Mouse (Mus musculus): ENCODE data around the gene Lrrc41. TPM values are rescaled to one million over a fixed set of nuclear protein-coding genes. Genes with fewer than 3 reads are reported as not detected.

Gene Lrrc41
- total RNA-seq, 2 experiments from 2014 or later: 18.1 to 18.2 TPM

DNA sequence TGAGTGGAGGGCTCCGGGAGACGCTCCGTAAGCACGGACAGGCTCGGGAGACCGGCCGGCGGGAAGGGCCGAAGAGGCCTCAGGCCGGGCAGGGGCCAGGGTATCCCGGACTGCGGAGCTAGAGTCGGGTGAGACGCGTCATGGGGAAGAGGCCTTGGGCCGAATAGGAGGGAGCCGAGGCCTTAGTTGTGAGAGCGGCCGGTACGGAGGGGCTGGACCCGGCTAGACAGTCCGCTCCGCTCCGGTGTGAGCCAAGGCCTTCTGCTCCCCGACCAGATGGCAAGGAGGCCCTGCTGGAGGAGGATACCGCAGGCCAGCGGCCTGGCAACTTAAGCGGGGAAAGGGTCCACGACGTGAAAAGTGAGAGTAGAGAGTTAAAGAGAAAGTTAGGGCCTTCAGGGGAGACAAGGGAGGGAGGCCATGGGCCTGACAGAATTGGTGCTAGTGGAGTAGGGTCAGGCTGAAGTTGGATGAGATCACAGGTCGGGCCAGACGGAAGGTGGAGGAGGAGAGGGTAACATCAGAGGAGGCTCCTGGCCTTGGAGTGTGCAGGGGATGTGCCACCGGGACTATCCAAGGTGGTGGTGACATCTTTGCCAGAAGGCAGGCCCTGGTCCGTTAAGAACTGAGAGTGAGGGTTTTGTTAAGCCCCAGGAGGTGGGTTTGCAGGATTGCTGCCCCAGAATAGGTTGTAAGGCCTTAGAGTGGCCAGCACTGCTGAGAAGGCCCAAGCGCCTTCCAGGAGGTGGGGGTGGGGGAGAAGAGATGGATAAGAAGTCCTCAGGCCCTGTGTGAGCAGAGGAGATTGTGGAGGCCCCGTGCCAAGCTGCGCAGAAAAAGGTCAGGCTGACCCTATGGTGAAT is 1.5 kb downstream of the Lrrc41 start:
- no peak for DNase-seq (ENCODE audit: low spot score)

DNA sequence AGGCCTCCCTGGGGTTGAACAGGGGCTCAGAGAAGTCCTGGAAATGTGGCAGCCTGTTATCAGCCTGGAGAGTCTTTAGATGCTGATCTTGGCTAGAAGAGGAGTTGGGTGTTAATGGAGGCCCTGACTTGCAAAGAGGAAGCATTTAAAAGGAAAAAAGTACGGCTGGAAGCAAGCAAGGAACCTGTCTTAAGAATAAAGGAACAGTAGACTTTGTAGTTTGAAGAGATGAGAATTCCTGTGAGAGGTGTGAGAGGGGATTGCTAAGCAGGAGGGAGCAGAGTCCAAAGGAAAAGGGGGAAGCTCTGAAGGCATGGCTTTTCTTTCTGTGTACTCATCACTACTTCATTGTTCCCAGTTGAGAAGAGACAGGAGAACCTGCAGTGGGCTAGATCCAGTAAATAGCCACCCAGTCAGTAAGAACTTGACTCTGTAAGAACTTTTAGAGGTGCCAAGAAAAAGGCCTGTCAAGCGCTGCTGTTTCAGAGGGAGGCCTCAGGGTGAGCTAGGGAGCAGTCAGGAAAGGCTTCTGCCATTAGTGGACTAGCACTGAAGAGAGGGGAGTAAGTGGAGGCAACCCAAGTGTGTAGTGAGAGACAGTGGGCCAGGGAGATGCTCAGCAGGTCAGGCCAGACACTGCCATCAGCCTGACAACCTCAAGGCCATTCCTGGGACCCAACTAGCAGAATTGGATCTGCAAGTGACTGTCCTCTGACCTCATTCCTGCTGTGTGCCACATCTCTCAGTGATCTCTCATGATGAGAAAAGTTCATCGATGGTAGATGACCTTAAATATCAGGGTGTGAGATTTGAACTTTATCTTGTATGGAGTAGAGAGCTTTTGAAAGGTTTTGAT is 2.4 kb downstream of the Lrrc41 start:
- no peak for DNase-seq (ENCODE audit: low spot score)

DNA sequence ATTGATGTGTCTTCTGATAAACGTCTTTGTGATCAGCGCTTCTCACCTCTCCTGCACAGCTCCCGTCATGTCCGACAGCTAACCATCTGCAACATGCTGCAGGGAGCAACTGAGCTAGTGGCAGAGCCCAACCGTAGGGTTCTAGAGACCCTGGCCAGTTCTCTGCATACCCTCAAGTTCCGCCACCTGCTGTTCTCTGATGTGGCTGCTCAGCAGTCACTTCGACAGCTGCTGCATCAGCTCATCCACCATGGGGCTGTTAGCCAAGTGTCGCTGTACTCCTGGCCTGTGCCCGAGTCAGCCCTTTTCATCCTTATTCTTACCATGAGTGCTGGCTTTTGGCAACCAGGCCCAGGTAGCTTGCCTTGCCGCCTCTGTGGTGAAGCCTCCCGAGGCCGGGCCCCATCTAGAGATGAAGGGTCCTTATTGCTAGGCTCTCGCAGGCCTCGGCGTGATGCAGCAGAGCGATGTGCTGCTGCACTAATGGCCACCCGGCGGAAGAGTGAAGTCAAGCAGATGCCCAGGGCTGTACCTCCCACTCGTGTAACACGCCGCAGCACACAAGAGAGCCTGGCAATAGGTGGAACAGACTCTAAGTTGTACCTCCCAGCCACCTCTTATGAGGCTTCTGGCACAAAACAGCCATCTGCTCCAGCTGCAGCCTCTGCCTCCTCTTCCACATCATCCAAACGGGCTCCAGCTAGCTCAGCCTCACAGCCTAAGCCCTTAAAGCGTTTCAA is 13.6 kb downstream of the Lrrc41 start:
- no peak for DNase-seq (ENCODE audit: low spot score)

DNA sequence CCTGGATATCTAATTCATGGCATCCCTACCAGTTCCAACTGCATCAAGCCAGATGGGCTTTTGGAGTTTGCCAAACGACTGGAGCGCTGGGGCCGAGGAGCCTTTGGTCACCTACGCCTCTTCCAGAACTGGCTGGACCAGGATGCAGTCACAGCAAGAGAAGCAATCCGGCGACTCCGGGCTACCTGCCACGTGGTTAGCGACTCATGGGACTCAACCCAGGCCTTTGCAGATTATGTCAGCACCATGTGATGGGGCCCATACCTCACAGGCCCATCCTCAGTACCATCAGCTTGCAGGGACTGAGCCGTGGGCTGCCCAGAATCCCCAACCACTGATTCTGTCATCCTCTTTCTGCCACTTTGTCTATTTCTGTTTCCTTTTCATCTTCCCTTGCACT is 21.2 kb downstream of the Lrrc41 start:
- DNase-seq (ENCODE audit: low spot score): no peak

DNA sequence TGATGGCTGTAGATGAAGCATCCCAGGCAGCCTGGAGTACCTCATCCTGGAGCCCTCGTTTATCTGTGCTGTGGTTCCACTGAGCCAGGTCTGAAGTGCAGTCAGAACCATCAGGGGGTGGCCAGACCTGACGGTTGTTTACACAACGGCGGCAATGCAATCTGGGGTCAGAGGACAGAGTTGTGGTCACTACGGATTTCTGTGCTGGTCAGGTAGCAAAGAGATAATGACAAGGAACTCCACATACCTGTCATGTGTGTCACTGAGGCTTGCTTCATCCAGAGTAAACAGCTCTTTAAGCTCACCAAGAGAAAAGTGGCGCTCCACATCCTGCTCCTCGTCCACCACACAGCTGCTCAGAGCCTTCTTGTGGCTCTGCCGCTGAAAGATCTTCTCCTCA is 22.1 kb downstream of the Lrrc41 start:
- DNase-seq (ENCODE audit: low spot score): no peak

DNA sequence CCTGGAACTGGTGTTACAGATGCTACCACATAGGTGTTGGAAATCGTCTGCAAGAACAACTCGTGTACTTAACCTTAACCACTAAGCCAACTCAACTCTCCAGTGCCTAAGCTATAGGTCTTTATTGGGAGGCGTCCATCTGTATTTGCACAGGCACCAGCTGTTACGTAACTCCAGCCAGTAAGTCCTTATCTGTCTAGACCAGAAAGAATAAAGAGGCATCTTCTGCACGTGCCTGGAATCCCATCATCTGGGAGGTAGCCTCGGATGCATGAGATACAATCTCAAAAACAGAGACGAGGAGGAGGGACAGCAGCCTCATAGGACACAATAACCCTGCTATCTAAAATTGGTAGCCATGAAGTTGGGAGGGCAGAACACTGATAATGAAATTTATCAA is 25.9 kb downstream of the Lrrc41 start:
- DNase-seq (ENCODE audit: low spot score): no peak

DNA sequence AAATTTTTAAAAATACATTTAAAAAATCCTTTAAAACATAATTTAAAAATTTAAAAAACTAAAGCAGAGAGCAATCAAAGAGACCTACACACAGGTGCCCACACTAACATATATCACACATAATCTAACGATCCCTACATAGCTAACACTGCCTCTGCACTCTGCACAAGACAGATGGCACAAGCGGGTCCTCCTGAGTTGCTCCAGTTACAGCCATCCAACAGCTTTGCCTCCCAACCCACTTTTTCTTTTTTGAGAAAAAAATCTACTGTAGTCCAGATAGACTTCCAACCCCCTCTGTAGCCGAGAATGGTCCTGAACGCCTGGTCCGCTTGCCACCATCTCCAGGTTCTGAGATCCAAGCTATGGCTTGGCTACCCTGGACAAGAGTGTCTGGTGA is 30.2 kb downstream of the Lrrc41 start:
- no peak for DNase-seq (ENCODE audit: low spot score)

DNA sequence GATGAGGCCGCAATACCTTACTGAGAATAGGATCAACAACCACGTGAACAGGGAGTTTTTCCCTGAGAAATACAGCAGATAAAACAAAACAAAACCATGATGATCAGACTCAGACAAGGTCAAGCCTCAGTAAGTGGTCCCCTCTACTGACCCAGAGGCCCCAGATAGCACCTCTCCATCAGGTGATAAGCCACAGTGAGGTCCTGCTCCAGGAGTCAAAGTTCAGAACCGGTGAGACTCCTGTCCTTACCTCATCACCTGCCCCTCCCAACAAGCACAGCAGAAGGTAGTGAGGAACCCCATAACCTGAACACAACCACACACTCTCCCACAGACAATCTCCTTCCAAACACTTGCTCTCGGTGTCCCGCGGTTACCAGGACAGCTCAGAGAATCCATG is 35.6 kb downstream of the Lrrc41 start:
- DNase-seq (ENCODE audit: low spot score): no peak

DNA sequence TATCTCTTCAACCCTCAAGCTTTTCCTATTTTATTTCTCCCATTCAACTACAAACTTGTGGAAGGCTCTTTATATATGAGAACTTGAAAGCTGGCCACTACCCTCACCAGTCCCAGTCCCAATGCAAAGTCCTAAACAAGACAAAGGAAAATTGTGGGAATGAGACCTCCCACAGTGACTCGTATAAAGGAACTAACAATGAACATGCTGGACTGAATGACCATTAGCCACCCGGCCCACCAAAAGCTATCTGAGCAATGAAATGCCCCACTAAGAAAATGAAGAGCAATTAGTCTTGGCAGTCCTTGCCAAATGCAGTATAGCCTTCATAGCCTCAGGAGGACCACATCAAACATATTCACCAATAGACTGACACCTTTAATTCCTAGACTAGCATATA is 36.4 kb downstream of the Lrrc41 start:
- no peak for DNase-seq (ENCODE audit: low spot score)

DNA sequence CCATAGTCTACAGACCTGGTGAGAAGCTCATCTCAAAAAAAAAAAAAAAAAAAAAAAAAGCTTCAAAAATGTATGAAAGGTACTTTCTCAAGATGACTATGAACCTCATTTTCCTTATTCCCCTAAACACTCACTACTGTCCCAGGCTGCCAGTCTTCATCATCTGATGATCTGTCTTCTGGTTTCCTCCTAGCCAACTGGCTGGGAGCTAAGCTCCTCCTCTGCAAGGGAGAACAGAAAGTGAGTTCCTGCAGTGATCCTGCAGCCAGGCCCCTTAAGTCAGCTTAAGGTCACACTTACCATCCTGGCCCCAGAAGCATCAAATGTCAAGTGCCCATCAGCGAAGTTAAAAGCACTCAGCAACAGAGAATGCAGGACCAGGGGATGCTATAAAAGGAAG is 47.7 kb downstream of the Lrrc41 start:
- no peak for DNase-seq (ENCODE audit: low spot score)

DNA sequence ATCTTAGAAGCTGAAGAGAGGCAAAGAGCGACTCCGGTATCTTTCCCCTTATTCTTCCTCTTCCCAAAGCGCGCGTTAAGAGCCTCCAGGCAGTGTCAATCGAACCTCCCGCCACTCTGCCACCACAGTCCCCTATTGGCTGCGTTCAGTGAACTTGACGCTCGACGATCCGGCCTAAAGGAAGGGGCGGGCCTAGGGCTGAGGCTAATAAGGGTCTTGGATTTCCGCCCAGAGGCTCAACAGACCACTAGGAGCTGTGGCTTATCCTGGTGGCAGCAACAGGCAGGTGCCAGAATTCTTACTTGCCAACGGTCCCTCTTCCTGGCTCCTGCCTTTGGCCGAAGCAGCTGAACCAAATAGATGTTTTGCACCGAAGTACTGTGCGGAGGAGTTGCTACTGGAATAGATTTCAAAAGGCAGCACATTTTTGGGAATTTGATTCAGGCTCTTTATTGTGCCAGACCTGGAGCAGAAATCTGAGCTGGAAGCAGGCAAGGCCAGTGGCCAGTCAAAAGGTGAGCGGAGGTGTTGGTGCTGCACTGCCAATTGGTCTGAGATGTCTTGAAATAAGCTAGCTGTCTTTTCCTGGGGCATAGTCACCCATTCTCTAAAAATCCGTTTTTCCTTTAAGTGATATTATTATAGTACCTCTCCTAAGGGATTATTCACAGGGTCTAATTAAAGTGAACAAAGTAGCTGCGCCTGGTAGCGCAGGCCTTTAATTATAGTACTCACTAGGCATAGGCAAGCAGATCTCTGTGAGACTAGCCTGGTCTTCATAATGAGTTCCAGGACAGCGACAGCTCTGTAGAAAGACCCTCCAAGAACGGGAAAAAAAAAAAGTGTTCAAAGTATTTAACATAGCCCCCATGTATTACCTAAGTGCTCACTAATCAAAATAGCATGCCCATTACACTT is 48.8 kb downstream of the Lrrc41 start, which contains the start of the genes Rad54l and Pomgnt1:
Gene Rad54l (minus strand): TSS at position 89 of the 918 bp plus-strand sequence.
Gene Pomgnt1 (plus strand): TSS at position 239 of the 918 bp plus-strand sequence.
- DNase-seq (ENCODE audit: low spot score): peak; percentile 81

DNA sequence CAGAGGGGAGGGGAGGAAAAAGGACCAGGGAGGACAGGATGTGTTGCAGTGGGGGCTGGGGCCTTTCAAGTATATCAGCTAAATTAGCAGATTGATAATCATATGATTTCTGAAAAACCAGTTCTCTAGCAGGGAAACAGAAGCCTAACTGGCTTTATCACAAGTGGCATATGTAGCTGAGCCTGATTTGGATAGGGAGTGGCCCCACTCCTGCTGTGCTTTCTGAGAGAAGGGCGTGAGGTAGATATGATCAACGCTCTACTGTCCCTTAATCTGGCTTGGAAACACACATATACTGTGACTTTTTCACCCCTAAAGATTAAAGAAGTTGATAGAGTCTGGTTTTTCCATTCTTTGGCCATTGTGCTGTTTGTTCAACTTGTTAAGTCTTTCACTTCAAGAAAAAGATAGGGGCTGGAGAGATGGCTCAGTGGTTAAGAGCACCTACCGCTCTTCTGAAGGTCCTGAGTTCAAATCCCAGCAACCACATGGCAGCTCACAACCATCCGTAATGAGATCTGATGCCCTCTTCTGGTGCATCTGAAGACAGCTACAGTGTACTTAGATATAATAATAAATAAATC is 50.8 kb downstream of the Lrrc41 start:
- no peak for DNase-seq (ENCODE audit: low spot score)

DNA sequence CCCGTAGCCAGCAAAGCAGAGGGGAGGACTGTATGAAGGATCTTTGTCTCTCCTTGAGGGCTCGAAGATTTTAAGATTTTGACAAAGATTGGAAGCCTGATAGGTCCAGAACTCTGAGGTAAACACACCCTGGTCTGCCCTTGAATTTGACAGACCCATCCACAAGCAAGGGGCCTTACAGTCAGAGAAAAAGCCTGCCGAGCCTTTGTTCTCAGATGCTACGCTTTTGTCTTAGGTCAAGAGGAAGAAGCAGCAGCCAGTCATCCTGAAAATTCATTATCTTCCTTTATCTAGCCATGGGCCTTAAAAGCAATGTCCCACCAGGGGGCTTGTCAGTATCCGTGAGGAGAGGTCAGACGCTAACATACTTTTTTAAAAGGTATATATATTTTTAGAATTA is 52.9 kb downstream of the Lrrc41 start:
- no peak for DNase-seq (ENCODE audit: low spot score)

DNA sequence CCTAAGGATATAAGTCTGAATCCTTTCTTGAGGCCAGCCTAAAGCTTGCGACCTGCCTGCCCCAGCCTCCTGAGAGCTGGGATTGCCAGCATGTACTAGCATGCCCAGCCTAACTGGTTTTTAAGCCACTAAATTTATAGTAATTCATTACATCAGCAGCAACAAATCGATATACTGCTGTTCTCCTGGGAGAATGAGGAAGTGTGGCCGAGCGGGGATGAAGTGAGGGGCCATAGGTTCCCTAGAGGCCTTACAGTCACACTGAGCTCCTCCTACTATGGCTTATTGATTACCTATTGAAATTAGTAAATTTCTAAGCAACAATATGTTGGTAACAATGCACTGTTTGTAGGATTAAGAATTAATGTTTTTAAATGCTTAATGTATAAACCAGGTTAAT is 58.1 kb downstream of the Lrrc41 start:
- no peak for DNase-seq (ENCODE audit: low spot score)

DNA sequence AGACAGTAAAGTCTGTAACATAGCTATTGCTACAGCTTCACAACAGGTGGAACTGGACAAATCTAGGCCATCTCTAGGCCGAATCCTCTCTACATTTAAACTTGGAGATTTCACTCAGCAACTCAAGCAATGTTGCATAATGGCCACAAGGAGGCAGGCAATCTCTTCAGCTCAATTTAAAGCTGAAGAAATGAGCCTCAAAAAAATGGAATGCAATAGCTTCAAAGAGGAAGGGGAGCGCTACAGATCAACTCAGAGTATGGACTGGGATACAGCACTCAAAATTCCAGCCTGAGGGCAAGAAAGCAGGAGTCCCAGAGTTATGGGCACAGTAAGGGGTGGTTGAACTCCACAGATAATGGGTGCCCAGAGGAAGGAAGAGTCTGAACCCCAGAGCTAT is 59.9 kb downstream of the Lrrc41 start:
- no peak for DNase-seq (ENCODE audit: low spot score)

DNA sequence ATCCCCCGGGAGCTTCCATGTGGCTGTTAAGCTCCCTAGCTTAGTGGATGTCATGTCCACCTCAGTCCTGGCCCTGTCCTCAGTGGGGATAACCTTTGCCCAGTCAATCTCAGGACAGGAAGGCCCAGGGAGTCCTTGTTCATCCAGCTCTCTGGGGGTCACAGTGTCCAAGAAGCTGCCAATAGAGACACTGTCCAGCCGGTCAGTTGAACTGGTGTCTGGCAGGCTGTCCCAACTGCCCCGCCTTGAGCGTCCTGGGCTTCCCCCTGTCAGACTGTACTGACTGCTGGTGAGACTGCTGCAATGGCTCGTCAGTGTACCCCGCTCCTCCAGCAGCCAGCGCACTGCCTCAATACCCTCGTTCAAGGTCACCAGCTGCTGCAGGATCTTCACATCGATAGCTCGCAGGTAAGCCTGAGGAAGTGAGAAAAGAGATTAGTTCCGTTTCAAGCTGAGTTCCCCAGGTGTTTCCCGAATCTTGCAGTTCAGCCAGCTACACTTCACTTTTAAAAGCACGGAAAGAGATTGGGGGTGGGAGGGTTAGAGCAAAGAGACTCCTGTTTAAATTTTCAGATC is 62.4 kb downstream of the Lrrc41 start:
- DNase-seq (ENCODE audit: low spot score): no peak

DNA sequence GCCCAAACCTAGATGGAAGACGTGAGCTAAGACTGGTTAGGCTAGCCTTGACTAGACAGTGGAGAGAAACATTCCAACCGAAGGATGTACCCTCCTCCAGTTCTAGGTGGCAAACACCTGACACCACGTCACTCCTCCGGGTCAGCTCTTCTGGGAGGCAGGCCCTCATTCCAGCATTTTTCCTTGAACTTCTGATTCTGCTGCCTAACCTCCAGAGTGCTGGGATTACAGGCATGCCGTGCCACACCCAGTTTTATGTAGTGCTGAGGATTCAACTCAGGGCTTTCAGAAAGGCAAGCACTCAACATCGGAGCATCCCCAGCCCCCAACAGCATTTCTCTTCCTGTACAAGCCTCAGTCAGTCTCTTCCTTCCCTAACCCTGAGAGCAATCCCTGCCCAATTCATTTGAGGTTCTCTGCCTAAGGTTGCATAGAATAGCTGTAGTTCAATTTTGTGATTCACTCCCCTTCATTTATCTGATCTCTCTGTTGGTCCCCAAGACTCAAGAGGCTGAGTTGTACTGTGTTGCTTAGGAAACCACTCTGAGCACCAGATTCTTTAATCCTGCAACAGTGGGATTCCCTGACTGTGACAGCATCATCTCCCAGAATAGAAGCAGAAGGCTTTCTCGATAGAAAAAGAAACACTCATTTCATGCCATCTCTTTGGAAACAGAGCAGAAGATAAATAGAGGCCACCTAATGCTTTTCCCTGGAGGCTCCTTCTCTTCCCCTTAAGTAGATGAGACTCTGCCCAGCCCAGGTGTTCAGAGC is 65.9 kb downstream of the Lrrc41 start:
- DNase-seq (ENCODE audit: low spot score): no peak

DNA sequence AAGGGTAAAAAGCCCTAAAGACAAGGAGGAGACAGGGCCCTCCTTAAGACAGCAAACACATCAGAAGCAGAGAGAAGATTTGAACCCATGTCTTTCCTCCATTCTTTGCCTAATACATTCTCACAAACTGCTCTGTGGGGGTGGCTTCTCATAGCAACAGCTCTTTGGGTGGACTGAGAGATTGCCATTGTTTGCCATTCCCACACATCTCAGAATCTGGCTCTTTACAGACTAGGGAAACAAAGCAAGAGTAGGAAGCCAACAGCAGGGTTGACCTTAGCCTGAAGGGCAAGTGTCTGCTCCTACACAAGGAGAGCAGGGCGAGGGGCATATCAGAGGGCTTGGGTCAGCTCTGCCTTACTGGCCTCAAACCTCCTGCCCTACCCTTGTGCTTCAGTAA is 66.7 kb downstream of the Lrrc41 start:
- no peak for DNase-seq (ENCODE audit: low spot score)

DNA sequence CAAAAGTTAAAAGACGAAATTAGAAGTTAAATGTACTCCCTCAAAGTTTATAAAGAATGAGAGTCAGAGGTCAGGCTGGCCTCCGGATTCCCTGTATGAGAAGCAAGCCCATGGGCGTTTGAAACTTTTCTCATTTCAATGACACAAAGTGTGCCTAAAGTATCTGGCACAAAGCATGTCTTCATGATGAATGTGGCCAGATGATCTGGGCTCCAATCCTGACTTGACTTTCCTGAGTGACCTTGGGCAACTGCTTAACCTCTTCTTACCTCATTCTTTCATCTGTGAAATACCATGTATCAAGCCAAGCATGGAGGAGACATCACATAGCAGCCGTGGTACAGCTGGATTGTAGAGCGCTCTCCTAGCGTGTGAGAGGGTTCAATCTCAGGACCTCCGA is 67.2 kb downstream of the Lrrc41 start:
- no peak for DNase-seq (ENCODE audit: low spot score)
